ENCODE assay signal across 9 mouse cellular contexts in the genomic region with DNA sequence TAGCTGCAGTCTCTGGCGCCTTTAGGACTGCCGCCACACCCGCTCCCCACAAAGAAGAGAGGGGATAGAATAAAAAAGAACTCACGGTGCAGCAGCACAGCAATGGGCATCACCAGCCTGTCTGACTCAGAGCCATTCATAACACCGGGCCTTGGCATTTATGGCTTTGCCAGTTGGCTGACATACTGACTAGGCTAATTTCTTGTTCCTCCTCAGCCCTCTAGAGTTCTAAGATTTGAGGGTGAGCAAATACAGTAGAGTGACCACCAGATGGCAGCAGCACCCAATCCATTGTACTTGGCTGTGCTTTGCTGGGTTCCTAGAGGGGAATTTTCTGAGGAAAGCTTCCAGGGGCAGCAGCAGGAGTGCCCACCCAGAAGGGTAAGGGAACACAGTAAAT. TPM values are rescaled to one million over a fixed set of nuclear protein-coding genes. Genes with fewer than 3 reads are reported as not detected.
DNase-seq lines count a peak whose midpoint lies in the region; ATAC-seq and TF ChIP-seq lines count a peak whose summit lies in the region.
"Not testable (repeated sequence)": the region's sequence is repeated elsewhere in the genome, so short reads cannot be mapped to it uniquely, and the experiment has no call there.
"Had no signal": no experiment of that assay in that cellular context is flagged by ENCODE, and none has a peak within 500 bp of the region (broad histone marks: within the 10 kb centered on the region; RNA-seq: fewer than 3 reads in every experiment).

No protein-coding gene starts in this region.

- TF ChIP-seq CTCF in lung, embryonic 14.5 days (IDR thresholded peaks at IDR 0.05; ENCODE audit: low read depth); midbrain, postnatal 0 days (IDR thresholded peaks at IDR 0.05): not testable (repeated sequence)

- not testable (repeated sequence) for H3K9me3 ChIP-seq in hindbrain, embryonic 15.5 days; lung, embryonic 14.5 days (ENCODE audit: low read depth, low read length); midbrain, postnatal 0 days (ENCODE audit: low read length)

- not testable (repeated sequence) for H3K4me1 ChIP-seq in hindbrain, embryonic 15.5 days (replicated peaks); lung, embryonic 14.5 days (ENCODE audit: insufficient read depth); midbrain, postnatal 0 days (ENCODE audit: insufficient read depth, low read length)

- not testable (repeated sequence) for H3K9ac ChIP-seq in hindbrain, embryonic 15.5 days; lung, embryonic 14.5 days; midbrain, postnatal 0 days (replicated peaks; ENCODE audit: low read length, poor library complexity, severe bottlenecking)

- not testable (repeated sequence) for H3K27me3 ChIP-seq in hindbrain, embryonic 15.5 days; lung, embryonic 14.5 days (ENCODE audit: insufficient read depth, low read length); midbrain, postnatal 0 days (ENCODE audit: insufficient read depth, low read length)

- ATAC-seq in erythroblast, adult 5-6 weeks (replicated peaks; ENCODE audit: low FRiP score, poor library complexity, severe bottlenecking): peak; percentile 98
- ATAC-seq in hindbrain, embryonic 15.5 days (ENCODE audit: low FRiP score, low read depth): peak; percentile 84
- peak; percentile 71; the same call in 1 of the 2 replicates for ATAC-seq in lung, embryonic 14.5 days (ENCODE audit: insufficient read depth)
- ATAC-seq in midbrain, postnatal 0 days (ENCODE audit: low FRiP score): peak; percentile 77

- H3K4me2 ChIP-seq in hindbrain, embryonic 15.5 days; lung, embryonic 14.5 days; midbrain, postnatal 0 days (ENCODE audit: low read depth, low read length, poor library complexity, severe bottlenecking): not testable (repeated sequence)

- DNase-seq in B cell, adult 2 months: peak; percentile 2 to 12
- DNase-seq in adrenal gland, postnatal 36 days: peak; percentile 16 to 69
- DNase-seq in gastrocnemius, postnatal 14 days: peak; percentile 9
- peak; percentile 0 to 3 for DNase-seq in kidney, postnatal 36 days
- not testable (repeated sequence) for DNase-seq in lung, embryonic 14.5 days; midbrain, postnatal 0 days (ENCODE audit: low spot score)

- not testable (repeated sequence) for H3K4me3 ChIP-seq in hindbrain, embryonic 15.5 days; lung, embryonic 14.5 days (ENCODE audit: low read depth, low read length); midbrain, postnatal 0 days (ENCODE audit: low read depth, low read length)

- H3K27ac ChIP-seq in hindbrain, embryonic 15.5 days (replicated peaks); lung, embryonic 14.5 days (ENCODE audit: low read depth); midbrain, postnatal 0 days (ENCODE audit: low read depth, low read length): not testable (repeated sequence)

- WGBS in hindbrain, embryonic 15.5 days: 91% methylated on average over 5 of the region's 5 CpGs
- 88% methylated on average over 5 of the region's 5 CpGs for whole genome bisulfite sequencing in lung, embryonic 14.5 days
- 85% methylated on average over 5 of the region's 5 CpGs for WGBS in midbrain, postnatal 0 days

- intact Hi-C loops in gastrocnemius, postnatal 14 days (cut with DNase I; ENCODE audit: low total_unique reads): not testable (repeated sequence)

- H3K36me3 ChIP-seq in hindbrain, embryonic 15.5 days; lung, embryonic 14.5 days (ENCODE audit: insufficient read depth); midbrain, postnatal 0 days (ENCODE audit: insufficient read depth, low read length): not testable (repeated sequence)

RNA-seq across cellular contexts. Expression of a gene that starts 34.8 kb away (rescaled TPM):
- total RNA-seq in adrenal gland, postnatal 36 days (2021): 10 to 100 TPM; 11.6 to 13.4 TPM
- 1.9 and 2.5 TPM in 2 replicates for total RNA-seq in erythroblast, adult 5-6 weeks (2015; ENCODE audit: low replicate concordance)
- total RNA-seq in erythroblast, adult 5-6 weeks (2017; ENCODE audit: low replicate concordance): 0.56 and 1.4 TPM in 2 replicates
- total RNA-seq in gastrocnemius, postnatal 14 days (2021): 1 to 10 TPM; 2.3 to 2.8 TPM
- polyA plus RNA-seq in hindbrain, embryonic 15.5 days (2015; fragmentation: Nextera tagmentation; extraction: Ambion mirVana): 1.7 and 1.8 TPM in 2 replicates
- 2.4 and 2.9 TPM in 2 replicates for polyA plus RNA-seq in lung, embryonic 14.5 days (2014; fragmentation: Nextera tagmentation; extraction: Ambion mirVana)
- total RNA-seq in midbrain, postnatal 0 days (2014; rRNA removed): 24.5 and 32.2 TPM in 2 replicates
- polyA plus RNA-seq in midbrain, postnatal 0 days (2015; fragmentation: Nextera tagmentation; extraction: Ambion mirVana): 1.5 and 1.7 TPM in 2 replicates

RNA-seq across cellular contexts. Expression of a gene that starts 53.7 kb away (rescaled TPM):
- 10 to 100 TPM; 11.1 to 13.3 TPM for total RNA-seq in adrenal gland, postnatal 36 days (2021)
- total RNA-seq in erythroblast, adult 5-6 weeks (2015; ENCODE audit: low replicate concordance): 4.0 TPM in 1 of 2 replicates, not detected in the other
- total RNA-seq in erythroblast, adult 5-6 weeks (2017; ENCODE audit: low replicate concordance): not detected in 2 replicates
- total RNA-seq in gastrocnemius, postnatal 14 days (2021): under 1 TPM; 0.62 to 0.74 TPM
- polyA plus RNA-seq in hindbrain, embryonic 15.5 days (2015; fragmentation: Nextera tagmentation; extraction: Ambion mirVana): 22.2 and 22.6 TPM in 2 replicates
- polyA plus RNA-seq in lung, embryonic 14.5 days (2014; fragmentation: Nextera tagmentation; extraction: Ambion mirVana): 2.5 and 2.7 TPM in 2 replicates
- 19.4 and 20.2 TPM in 2 replicates for total RNA-seq in midbrain, postnatal 0 days (2014; rRNA removed)
- 24.1 and 25.9 TPM in 2 replicates for polyA plus RNA-seq in midbrain, postnatal 0 days (2015; fragmentation: Nextera tagmentation; extraction: Ambion mirVana)
- polyA plus RNA-seq: erythroblast, embryonic 14.5 days had no signal
